Mouse (Mus musculus): ENCODE measurements around the gene D8Ertd738e.

DNA sequence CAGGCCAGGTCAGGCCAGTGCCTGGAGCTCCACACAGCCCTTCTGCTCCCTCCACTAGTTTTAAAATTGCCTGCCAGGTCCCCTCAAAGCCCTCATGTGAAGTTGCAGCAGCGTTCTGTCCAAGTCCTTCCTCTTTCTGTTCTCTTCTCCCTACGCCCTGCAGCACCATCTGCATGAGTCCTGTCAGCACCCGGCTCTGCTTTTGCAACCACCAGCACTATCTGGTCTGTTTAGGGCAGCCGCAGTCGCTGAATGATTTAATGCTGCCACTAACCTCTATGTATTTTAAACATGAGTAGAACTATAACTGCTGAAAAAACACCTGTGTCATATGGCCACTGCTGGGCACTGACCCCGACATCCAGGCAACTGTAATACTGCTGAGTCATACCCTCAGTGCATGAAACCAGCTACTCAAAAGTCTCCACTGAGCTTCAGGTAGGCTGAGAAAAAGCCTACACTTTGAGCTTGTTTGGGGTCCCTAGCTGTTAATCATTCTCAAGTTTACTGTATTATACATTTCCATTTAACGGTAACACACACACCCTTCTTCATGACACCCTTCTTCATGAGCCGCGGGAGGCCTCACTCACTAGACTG, 26.9 kb downstream of the D8Ertd738e start:
- no peak for TF ChIP-seq CTCF (IDR thresholded peaks at IDR 0.05; ENCODE audit: borderline replicate concordance, insufficient read depth, low read depth, low read length)
- TF ChIP-seq POLR2A (IDR thresholded peaks at IDR 0.05; ENCODE audit: borderline replicate concordance, insufficient read depth, low read length), result no peak

Data from cerebellum, adult 2 months (tissue).